Mouse (Mus musculus) ES-Bruce4 (cell line): ENCODE measurements at regions not wholly inside any gene's neighbourhood (a gene's known extent, or its start where the extent isn't known, plus 50 kb on each side); places are given as distances from the start of the nearest gene placed in this dataset.

Source experiments
- CTCF ChIP-seq: IDR thresholded peaks from one replicate; pipeline ENCODE4 v1.8.1; 2011; ENCODE audit warnings: low read depth, low read length
- POLR2A ChIP-seq: IDR thresholded peaks from one replicate; pipeline ENCODE4 v1.8.1; 2011; ENCODE audit warnings: low read length; ENCODE audit not compliant: insufficient read depth

GRCm38 (mm10) chr15:88196539-88196938 is 403.6 kb upstream of the Zdhhc25 start:
- TF ChIP-seq CTCF (no peak), POLR2A (no peak)
